Mouse (Mus musculus) limb, embryonic 14.5 days (tissue): ENCODE results near the gene Zfp322a. TPM values are rescaled to one million over a fixed set of nuclear protein-coding genes. Genes with fewer than 3 reads are reported as not detected.
A peak's percentile ranks its signal among the peaks of the same experiment; 100 is the strongest.
"Not testable (repeated sequence)": the region's sequence is repeated elsewhere in the genome, so short reads cannot be mapped to it uniquely, and the experiment has no call there.

Experiments used
- ATAC-seq: fragments of 200-750 bp; cut with Nextera tagmentation; 2 replicates; pipeline ENCODE4 v1.8.0; 2017; ENCODE audit warnings: low read depth, moderate number of reproducible peaks, moderate TSS enrichment; ENCODE audit not compliant: low FRiP score
- DNase-seq: peaks from one replicate; pipeline ENCODE4 v3.0.0-alpha.2; 2015; ENCODE audit warnings: low spot score
- H3K27ac ChIP-seq: fragments of 300-500 bp; sonication (generic); replicated peaks from 2 replicates; pipeline ENCODE4 v1.5.1; 2014; ENCODE audit warnings: low read depth, mild to moderate bottlenecking, low read length, moderate library complexity, mixed read lengths
- H3K27me3 ChIP-seq: fragments of 300-500 bp; sonication (generic); 2 replicates; pipeline ENCODE4 v1.6.1; 2014; ENCODE audit warnings: low read length, mixed read lengths; ENCODE audit not compliant: control insufficient read depth, insufficient read depth
- H3K36me3 ChIP-seq: fragments of 300-500 bp; sonication (generic); 2 replicates; pipeline ENCODE4 v1.6.1; 2014; ENCODE audit warnings: mild to moderate bottlenecking, low read length, moderate library complexity, mixed read lengths; ENCODE audit not compliant: control insufficient read depth, insufficient read depth
- H3K4me1 ChIP-seq: fragments of 300-500 bp; sonication (generic); 2 replicates; pipeline ENCODE4 v1.6.1; 2014; ENCODE audit warnings: antibody characterized with exemption, low read length, mixed read lengths; ENCODE audit not compliant: control insufficient read depth, insufficient read depth
- H3K4me2 ChIP-seq: fragments of 300-500 bp; sonication (generic); replicated peaks from 2 replicates; pipeline ENCODE4 v1.6.1; 2014; ENCODE audit warnings: low read depth, mild to moderate bottlenecking, low read length, moderate library complexity; ENCODE audit not compliant: severe bottlenecking
- H3K4me3 ChIP-seq: fragments of 300-500 bp; sonication (generic); replicated peaks from 2 replicates; pipeline ENCODE4 v1.5.1; 2014; ENCODE audit warnings: low read length
- H3K9ac ChIP-seq: fragments of 300-500 bp; sonication (generic); 2 replicates; pipeline ENCODE4 v1.6.1; 2014; ENCODE audit warnings: mild to moderate bottlenecking, low read depth, low read length, moderate library complexity; ENCODE audit not compliant: severe bottlenecking
- H3K9me3 ChIP-seq: fragments of 300-500 bp; sonication (generic); 2 replicates; pipeline ENCODE4 v1.6.1; 2016; ENCODE audit warnings: low read length; ENCODE audit not compliant: control insufficient read depth
- POLR2A ChIP-seq: fragments of 200-500 bp; IDR thresholded peaks from 2 replicates; pipeline ENCODE4 v1.8.0; 2012; ENCODE audit warnings: inconsistent platforms, mild to moderate bottlenecking, moderate library complexity, borderline replicate concordance; ENCODE audit not compliant: insufficient read depth, insufficient read length; ENCODE audit errors: extremely low read depth
- WGBS: fragments of 180-500 bp; shearing (Covaris S2); extraction: QIAGEN DNeasy Blood & Tissue Kit; methylation state at CpG from one replicate; pipeline ENCODE4 v1.1.7; 2014; 5-methylcytosine and 5-hydroxymethylcytosine counted together
- polyA plus RNA-seq, 2 experiments: library from polyadenylated mRNA; depleted of rRNA in 1 of 2; stranded (reverse) in 1 of 2; unstranded in 1 of 2; fragments of >200 nt; fragmentation: Nextera tagmentation in 1 of 2; extraction: Ambion mirVana in 1 of 2; gene quantifications; 2 replicates each; pipeline versions ENCODE4 v1.2.1 to v1.2.3; 2012 to 2014

Zfp322a gene
- polyA plus RNA-seq, 2 experiments: 20.2 to 42.9 TPM

GRCm38 (mm10) chr13:23312909-23313669, 55.9 kb downstream of the Zfp322a start:
- peak overlapping the region; percentile 74 for H3K4me2 ChIP-seq
- peak overlapping the region; percentile 41 for H3K9ac ChIP-seq
- ATAC-seq (no peak), DNase-seq (no peak)
- H3K27ac ChIP-seq: no peak overlapping the region
- TF ChIP-seq POLR2A: no peak
- H3K4me1 ChIP-seq: peaks cover 12% of the 10 kb centered on the region; the same call in 1 of the 2 replicates
- H3K27me3 ChIP-seq: peaks cover 54% of the 10 kb centered on the region
- no peaks in the 10 kb centered on the region for H3K36me3 ChIP-seq
- H3K4me3 ChIP-seq: peak overlapping the region; percentile 43
- 1% methylated on average over 42 of the region's 42 CpGs for WGBS
- no peaks in the 10 kb centered on the region for H3K9me3 ChIP-seq

- peaks cover 62% of the 10 kb centered on the region for H3K27me3 ChIP-seq
- no peaks in the 10 kb centered on the region for H3K36me3 ChIP-seq
- peak overlapping the region; percentile 31; the same call in 1 of the 2 replicates for H3K9ac ChIP-seq
- ATAC-seq: no peak
- H3K9me3 ChIP-seq: no peaks in the 10 kb centered on the region
- 3% methylated on average over 11 of the region's 11 CpGs for WGBS
- H3K4me3 ChIP-seq: peak overlapping the region; percentile 36
- H3K4me1 ChIP-seq: peaks cover 12% of the 10 kb centered on the region; the same call in 1 of the 2 replicates
- no peak for DNase-seq
- H3K4me2 ChIP-seq: peak overlapping the region; percentile 60
- TF ChIP-seq POLR2A: no peak
- no peak overlapping the region for H3K27ac ChIP-seq
These were observed 59.0 kb downstream of the Zfp322a start for GRCm38 (mm10) chr13:23310036-23310435.

- DNase-seq (no peak), ATAC-seq (0 out of 2 replicates have a peak, but pooled peaks have one; percentile 8)
- Histone ChIP-seq H3K27me3 (peaks cover 61% of the 10 kb centered on the region), H3K27ac (no peak overlapping the region), H3K9ac (peak overlapping the region; percentile 31), H3K4me1 (peaks cover 12% of the 10 kb centered on the region; the same call in 1 of the 2 replicates), H3K36me3 (no peaks in the 10 kb centered on the region), H3K9me3 (no peaks in the 10 kb centered on the region), H3K4me2 (peak overlapping the region; percentile 60), H3K4me3 (peak overlapping the region; percentile 36)
- no peak for TF ChIP-seq POLR2A
- WGBS: 2% methylated on average over 25 of the region's 28 CpGs
These were observed 59.5 kb downstream of the Zfp322a start for GRCm38 (mm10) chr13:23309495-23310011.

GRCm38 (mm10) chr13:23308639-23309307, 60.2 kb downstream of the Zfp322a start:
- Histone ChIP-seq H3K27me3 (peaks cover 53% of the 10 kb centered on the region), H3K4me1 (peaks cover 12% of the 10 kb centered on the region; the same call in 1 of the 2 replicates), H3K4me3 (peak overlapping the region; percentile 36), H3K4me2 (peak overlapping the region; percentile 60)
- DNase-seq, H3K9ac ChIP-seq, ATAC-seq, H3K36me3 ChIP-seq, H3K9me3 ChIP-seq, H3K27ac ChIP-seq: not testable (repeated sequence)
- 7% methylated on average over 18 of the region's 18 CpGs for WGBS

- peak; percentile 43 for DNase-seq
- Histone ChIP-seq H3K36me3 (no peaks in the 10 kb centered on the region), H3K9ac (no peak overlapping the region), H3K27ac (no peak overlapping the region), H3K4me2 (peak overlapping the region; percentile 30), H3K27me3 (peaks cover 39% of the 10 kb centered on the region), H3K4me3 (peak overlapping the region; percentile 24), H3K4me1 (peaks cover 5% of the 10 kb centered on the region; the same call in 1 of the 2 replicates), H3K9me3 (no peaks in the 10 kb centered on the region)
- WGBS: 7% methylated on average over 24 of the region's 24 CpGs
- no peak for TF ChIP-seq POLR2A
- ATAC-seq: no peak; the same call in 1 of the 2 replicates
These were observed 61.8 kb downstream of the Zfp322a start for GRCm38 (mm10) chr13:23307069-23307814.
